Comparison of ENCODE assay signal across 8 mouse cellular contexts in the genomic region with DNA sequence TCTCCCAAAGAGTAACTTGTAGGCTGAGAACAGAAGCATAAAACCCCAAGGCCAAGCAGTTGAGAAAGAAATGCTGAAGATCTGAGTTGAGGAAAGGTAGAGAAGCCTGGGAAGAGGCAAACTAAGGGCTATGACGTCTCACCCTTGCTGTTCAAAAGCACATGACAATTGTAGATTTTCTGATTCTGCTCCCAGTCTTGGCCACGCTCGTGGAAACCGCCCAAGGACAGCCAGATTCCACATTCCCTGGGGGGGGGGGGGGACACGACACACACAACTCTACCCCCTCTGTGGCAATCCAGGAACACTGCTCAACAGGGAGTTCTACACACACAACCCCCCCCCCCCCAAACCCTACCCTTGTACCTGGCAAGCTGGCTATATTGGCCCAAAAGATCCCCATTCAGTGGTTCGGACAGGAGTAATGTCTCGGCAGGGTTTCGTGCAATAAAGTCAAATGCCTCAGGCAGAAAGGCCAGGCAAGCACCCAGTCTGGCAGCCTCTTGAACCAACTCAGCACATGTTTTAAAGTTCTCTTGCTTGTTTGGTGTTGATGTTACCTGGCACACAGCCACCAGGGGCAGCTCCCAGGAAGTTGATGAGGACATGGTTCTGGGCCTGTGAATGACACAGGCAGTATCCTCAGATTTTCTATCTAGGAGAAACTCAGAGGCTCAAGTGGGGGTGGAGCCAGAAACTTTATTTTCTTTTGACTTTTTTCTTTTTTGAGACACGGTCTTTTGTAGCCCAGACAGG. TPM values are rescaled to one million over a fixed set of nuclear protein-coding genes. Genes with fewer than 3 reads are reported as not detected.
DNase-seq lines count a peak whose midpoint lies in the region; ATAC-seq and TF ChIP-seq lines count a peak whose summit lies in the region.

No protein-coding gene starts in this region.

- peak; percentile 51 to 66 for DNase-seq in adrenal gland, postnatal 36 days
- DNase-seq in hindbrain, postnatal 0 days (ENCODE audit: low spot score): no peak
- no peak for DNase-seq in liver, embryonic 14.5 days (ENCODE audit: low read depth in 3 of 3, low spot score in 3 of 3)
- no peak for DNase-seq in natural killer cell, adult 2 months (ENCODE audit: low spot score in 2 of 2)
- no peak for DNase-seq in layer of hippocampus, adult 9-10 months (ENCODE audit: low spot score)

- no peak overlapping the region for H3K9ac ChIP-seq in midbrain, embryonic 12.5 days (replicated peaks)
- H3K9ac ChIP-seq in midbrain, embryonic 13.5 days (replicated peaks): no peak overlapping the region
- H3K9ac ChIP-seq in hindbrain, postnatal 0 days (replicated peaks; ENCODE audit: low read length): no peak overlapping the region
- no peak overlapping the region for H3K9ac ChIP-seq in liver, embryonic 14.5 days (replicated peaks)
- H3K9ac ChIP-seq in stomach, embryonic 15.5 days: no peak overlapping the region

- peaks cover 6% of the 10 kb centered on the region; the same call in 1 of the 2 replicates for H3K9me3 ChIP-seq in midbrain, embryonic 12.5 days
- no peaks in the 10 kb centered on the region for H3K9me3 ChIP-seq in midbrain, embryonic 13.5 days
- 0 out of 2 replicates have a peak, but pooled peaks cover 5% of the 10 kb centered on the region for H3K9me3 ChIP-seq in hindbrain, postnatal 0 days (ENCODE audit: low read length)
- no peaks in the 10 kb centered on the region; the same call in 1 of the 2 replicates for H3K9me3 ChIP-seq in liver, embryonic 14.5 days (ENCODE audit: control insufficient read depth, low read length)
- H3K9me3 ChIP-seq in stomach, embryonic 15.5 days: no peaks in the 10 kb centered on the region

- H3K27ac ChIP-seq in midbrain, embryonic 12.5 days (replicated peaks): no peak overlapping the region
- no peak overlapping the region for H3K27ac ChIP-seq in midbrain, embryonic 13.5 days
- H3K27ac ChIP-seq in hindbrain, postnatal 0 days: no peak overlapping the region
- H3K27ac ChIP-seq in liver, embryonic 14.5 days: no peak overlapping the region
- no peak overlapping the region for H3K27ac ChIP-seq in stomach, embryonic 15.5 days

- peaks cover 45% of the 10 kb centered on the region for H3K36me3 ChIP-seq in midbrain, embryonic 12.5 days
- H3K36me3 ChIP-seq in midbrain, embryonic 13.5 days: peaks cover 48% of the 10 kb centered on the region
- H3K36me3 ChIP-seq in hindbrain, postnatal 0 days (ENCODE audit: insufficient read depth, low read length): peaks cover 36% of the 10 kb centered on the region; the same call in 1 of the 2 replicates
- peaks cover 11% of the 10 kb centered on the region for H3K36me3 ChIP-seq in liver, embryonic 14.5 days (replicated peaks; ENCODE audit: control insufficient read depth, insufficient read depth, low read depth)
- H3K36me3 ChIP-seq in stomach, embryonic 15.5 days: peaks cover 31% of the 10 kb centered on the region

- TF ChIP-seq EP300 in liver, embryonic 14.5 days (IDR thresholded peaks at IDR 0.05; ENCODE audit: low read depth): no peak

- WGBS in midbrain, embryonic 12.5 days: 85% methylated on average over 8 of the region's 9 CpGs
- 89% methylated on average over 8 of the region's 9 CpGs for WGBS in midbrain, embryonic 13.5 days
- WGBS in hindbrain, postnatal 0 days: 80% methylated on average over 9 of the region's 9 CpGs
- WGBS in liver, embryonic 14.5 days (ENCODE audit: insufficient replicate concordance): 73% methylated on average over 9 of the region's 9 CpGs
- 87% methylated on average over 9 of the region's 9 CpGs for WGBS in stomach, embryonic 15.5 days

- TF ChIP-seq CTCF in hindbrain, postnatal 0 days (IDR thresholded peaks at IDR 0.05; ENCODE audit: low read depth): no peak
- 0 out of 2 replicates have a peak, but pooled peaks have one; percentile 19 for TF ChIP-seq CTCF in liver, embryonic 14.5 days (IDR thresholded peaks at IDR 0.05; ENCODE audit: low read depth)

- peak overlapping the region; percentile 82 for H3K4me2 ChIP-seq in midbrain, embryonic 12.5 days (replicated peaks)
- no peak overlapping the region for H3K4me2 ChIP-seq in midbrain, embryonic 13.5 days (replicated peaks)
- peak overlapping the region; percentile 90 for H3K4me2 ChIP-seq in hindbrain, postnatal 0 days (ENCODE audit: low read depth, low read length)
- peak overlapping the region; percentile 76 for H3K4me2 ChIP-seq in liver, embryonic 14.5 days (ENCODE audit: low read depth)
- peak overlapping the region; percentile 76 for H3K4me2 ChIP-seq in stomach, embryonic 15.5 days

- no peak for ATAC-seq in midbrain, embryonic 12.5 days (ENCODE audit: low FRiP score, low read depth)
- ATAC-seq in midbrain, embryonic 13.5 days: no peak
- no peak for ATAC-seq in hindbrain, postnatal 0 days
- no peak for ATAC-seq in liver, embryonic 14.5 days (ENCODE audit: insufficient read depth)
- ATAC-seq in stomach, embryonic 15.5 days (ENCODE audit: insufficient read depth, low FRiP score, low read depth): no peak

- no peak overlapping the region for H3K4me3 ChIP-seq in midbrain, embryonic 12.5 days
- no peak overlapping the region for H3K4me3 ChIP-seq in midbrain, embryonic 13.5 days (replicated peaks)
- peak overlapping the region; percentile 92; the same call in 1 of the 2 replicates for H3K4me3 ChIP-seq in hindbrain, postnatal 0 days (ENCODE audit: low read length)
- H3K4me3 ChIP-seq in liver, embryonic 14.5 days (ENCODE audit: insufficient read depth in 1 of 2, low read depth in 2 of 2, low read length in 2 of 2): peak overlapping the region in 1 of 2 experiments; percentile 77; a peak in 1 of 4 replicates
- no peak overlapping the region for H3K4me3 ChIP-seq in stomach, embryonic 15.5 days (replicated peaks)

- no peaks in the 10 kb centered on the region for H3K27me3 ChIP-seq in midbrain, embryonic 12.5 days
- H3K27me3 ChIP-seq in midbrain, embryonic 13.5 days: no peaks in the 10 kb centered on the region
- no peaks in the 10 kb centered on the region for H3K27me3 ChIP-seq in hindbrain, postnatal 0 days (ENCODE audit: insufficient read depth, low read length)
- no peaks in the 10 kb centered on the region for H3K27me3 ChIP-seq in liver, embryonic 14.5 days (ENCODE audit: control insufficient read depth, insufficient read depth, low read length)
- no peaks in the 10 kb centered on the region for H3K27me3 ChIP-seq in stomach, embryonic 15.5 days (replicated peaks)

- peaks cover 30% of the 10 kb centered on the region for H3K4me1 ChIP-seq in midbrain, embryonic 12.5 days
- H3K4me1 ChIP-seq in midbrain, embryonic 13.5 days (replicated peaks): peaks cover 35% of the 10 kb centered on the region
- H3K4me1 ChIP-seq in hindbrain, postnatal 0 days (ENCODE audit: insufficient read depth, low read length): no peaks in the 10 kb centered on the region
- H3K4me1 ChIP-seq in liver, embryonic 14.5 days (replicated peaks; ENCODE audit: control insufficient read depth in 2 of 2, insufficient read depth in 2 of 2, low read length in 1 of 2): peaks cover 0 to 6% of the 10 kb centered on the region in 2 experiments; a peak in 3 of 4 replicates
- H3K4me1 ChIP-seq in stomach, embryonic 15.5 days: peaks cover 13% of the 10 kb centered on the region; the same call in 1 of the 2 replicates

RNA-seq across cellular contexts. Expression of a gene that starts 1.3 kb away (rescaled TPM):
- polyA plus RNA-seq in midbrain, embryonic 12.5 days (2016; fragmentation: Nextera tagmentation; extraction: Ambion mirVana): 45.9 and 49.7 TPM in 2 replicates
- 57.5 and 61.3 TPM in 2 replicates for polyA plus RNA-seq in midbrain, embryonic 13.5 days (2015; fragmentation: Nextera tagmentation; extraction: Ambion mirVana)
- 10 to 100 TPM; 79.5 to 79.9 TPM for total RNA-seq in adrenal gland, postnatal 36 days (2021)
- total RNA-seq in hindbrain, postnatal 0 days (2014; rRNA removed): 49.0 and 51.8 TPM in 2 replicates
- polyA plus RNA-seq in hindbrain, postnatal 0 days (2015; fragmentation: Nextera tagmentation; extraction: Ambion mirVana): 44.7 and 45.9 TPM in 2 replicates
- 23.4 and 24.0 TPM in 2 replicates for polyA plus RNA-seq in liver, embryonic 14.5 days (2012; rRNA removed)
- polyA plus RNA-seq in liver, embryonic 14.5 days (2014; fragmentation: Nextera tagmentation; extraction: Ambion mirVana): 22.1 and 23.3 TPM in 2 replicates
- 42.0 and 46.4 TPM in 2 replicates for polyA plus RNA-seq in stomach, embryonic 15.5 days (2015; fragmentation: Nextera tagmentation; extraction: Ambion mirVana)

RNA-seq across cellular contexts. Expression of a gene that starts 1.4 kb away (rescaled TPM):
- 140 and 149 TPM in 2 replicates for polyA plus RNA-seq in midbrain, embryonic 12.5 days (2016; fragmentation: Nextera tagmentation; extraction: Ambion mirVana)
- 166 and 177 TPM in 2 replicates for polyA plus RNA-seq in midbrain, embryonic 13.5 days (2015; fragmentation: Nextera tagmentation; extraction: Ambion mirVana)
- total RNA-seq in adrenal gland, postnatal 36 days (2021): 100 to 1,000 TPM; 133 to 155 TPM
- 11.9 and 13.1 TPM in 2 replicates for total RNA-seq in hindbrain, postnatal 0 days (2014; rRNA removed)
- polyA plus RNA-seq in hindbrain, postnatal 0 days (2015; fragmentation: Nextera tagmentation; extraction: Ambion mirVana): 136 and 140 TPM in 2 replicates
- 7.9 and 36.2 TPM in 2 replicates for polyA plus RNA-seq in liver, embryonic 14.5 days (2012; rRNA removed)
- polyA plus RNA-seq in liver, embryonic 14.5 days (2014; fragmentation: Nextera tagmentation; extraction: Ambion mirVana): 19.9 and 20.7 TPM in 2 replicates
- polyA plus RNA-seq in stomach, embryonic 15.5 days (2015; fragmentation: Nextera tagmentation; extraction: Ambion mirVana): 97.2 and 99.5 TPM in 2 replicates

RNA-seq across cellular contexts. Expression of a gene that starts 15.2 kb away (rescaled TPM):
- polyA plus RNA-seq in midbrain, embryonic 12.5 days (2016; fragmentation: Nextera tagmentation; extraction: Ambion mirVana): 49.3 and 51.9 TPM in 2 replicates
- 54.3 and 56.9 TPM in 2 replicates for polyA plus RNA-seq in midbrain, embryonic 13.5 days (2015; fragmentation: Nextera tagmentation; extraction: Ambion mirVana)
- 10 to 100 TPM; 29.1 to 36.9 TPM for total RNA-seq in adrenal gland, postnatal 36 days (2021)
- 28.7 and 30.2 TPM in 2 replicates for total RNA-seq in hindbrain, postnatal 0 days (2014; rRNA removed)
- 38.4 and 39.9 TPM in 2 replicates for polyA plus RNA-seq in hindbrain, postnatal 0 days (2015; fragmentation: Nextera tagmentation; extraction: Ambion mirVana)
- polyA plus RNA-seq in liver, embryonic 14.5 days (2012; rRNA removed): 15.3 and 15.8 TPM in 2 replicates
- 16.5 and 18.9 TPM in 2 replicates for polyA plus RNA-seq in liver, embryonic 14.5 days (2014; fragmentation: Nextera tagmentation; extraction: Ambion mirVana)
- polyA plus RNA-seq in stomach, embryonic 15.5 days (2015; fragmentation: Nextera tagmentation; extraction: Ambion mirVana): 43.1 and 44.7 TPM in 2 replicates

RNA-seq across cellular contexts. Expression of a gene that starts 16.5 kb away (rescaled TPM):
- polyA plus RNA-seq in midbrain, embryonic 12.5 days (2016; fragmentation: Nextera tagmentation; extraction: Ambion mirVana): 1.9 and 2.3 TPM in 2 replicates
- 4.2 and 4.6 TPM in 2 replicates for polyA plus RNA-seq in midbrain, embryonic 13.5 days (2015; fragmentation: Nextera tagmentation; extraction: Ambion mirVana)
- 1 to 10 TPM in 1 of 2 experiments, under 1 TPM in 1; 0.96 to 4.4 TPM for total RNA-seq in adrenal gland, postnatal 36 days (2021)
- 4.3 and 5.1 TPM in 2 replicates for total RNA-seq in hindbrain, postnatal 0 days (2014; rRNA removed)
- polyA plus RNA-seq in hindbrain, postnatal 0 days (2015; fragmentation: Nextera tagmentation; extraction: Ambion mirVana): 5.3 and 7.8 TPM in 2 replicates
- 0.27 and 0.39 TPM in 2 replicates for polyA plus RNA-seq in liver, embryonic 14.5 days (2012; rRNA removed)
- polyA plus RNA-seq in liver, embryonic 14.5 days (2014; fragmentation: Nextera tagmentation; extraction: Ambion mirVana): 0.49 and 0.70 TPM in 2 replicates
- 1.0 and 1.8 TPM in 2 replicates for polyA plus RNA-seq in stomach, embryonic 15.5 days (2015; fragmentation: Nextera tagmentation; extraction: Ambion mirVana)

RNA-seq across cellular contexts. Expression of a gene that starts 25.8 kb away (rescaled TPM):
- 0.88 and 1.4 TPM in 2 replicates for polyA plus RNA-seq in midbrain, embryonic 12.5 days (2016; fragmentation: Nextera tagmentation; extraction: Ambion mirVana)
- polyA plus RNA-seq in midbrain, embryonic 13.5 days (2015; fragmentation: Nextera tagmentation; extraction: Ambion mirVana): 0.70 and 0.97 TPM in 2 replicates
- under 1 TPM; 0.23 TPM for total RNA-seq in adrenal gland, postnatal 36 days (2021)
- total RNA-seq in hindbrain, postnatal 0 days (2014; rRNA removed): 2.8 and 5.0 TPM in 2 replicates
- polyA plus RNA-seq in hindbrain, postnatal 0 days (2015; fragmentation: Nextera tagmentation; extraction: Ambion mirVana): 3.8 and 4.9 TPM in 2 replicates
- 0.09 and 0.12 TPM in 2 replicates for polyA plus RNA-seq in liver, embryonic 14.5 days (2012; rRNA removed)
- polyA plus RNA-seq in liver, embryonic 14.5 days (2014; fragmentation: Nextera tagmentation; extraction: Ambion mirVana): 0.04 and 0.06 TPM in 2 replicates
- 19.3 and 26.5 TPM in 2 replicates for polyA plus RNA-seq in stomach, embryonic 15.5 days (2015; fragmentation: Nextera tagmentation; extraction: Ambion mirVana)

Comparison
In these comparisons a context has a peak if more than half of its experiments do, and no peak if none do; other contexts are left out.
1. DNase-seq: peak in adrenal gland, postnatal 36 days (2 of 2); none in hindbrain, postnatal 0 days (single experiment), liver, embryonic 14.5 days (0 of 3), natural killer cell, adult 2 months (0 of 2) and layer of hippocampus, adult 9-10 months (single experiment).